Mouse (Mus musculus) liver, embryonic 14.5 days (tissue): ENCODE measurements around the gene Olfr1453. TPM values are rescaled to one million over a fixed set of nuclear protein-coding genes. Genes with fewer than 3 reads are reported as not detected.
"Not testable (repeated sequence)": the region's sequence is repeated elsewhere in the genome, so short reads cannot be mapped to it uniquely, and the experiment has no call there.

Source experiments
- ATAC-seq: fragments of 200-750 bp; cut with Nextera tagmentation; 2 replicates; pipeline ENCODE4 v1.8.0; 2017; ENCODE audit warnings: moderate number of reproducible peaks, mild to moderate bottlenecking, moderate library complexity; ENCODE audit not compliant: insufficient read depth
- DNase-seq, 3 experiments: peaks; one replicate each; pipeline ENCODE4 v3.0.0-alpha.2; 2012 to 2013; ENCODE audit warnings: low read depth in 3 of 3, low spot score in 3 of 3
- H3K27ac ChIP-seq: fragments of 300-500 bp; sonication (generic); 2 replicates; pipeline ENCODE4 v1.5.1; 2014; ENCODE audit warnings: moderate library complexity, mild to moderate bottlenecking, control low read depth, inconsistent platforms
- H3K27me3 ChIP-seq: fragments of 300-500 bp; sonication (generic); 2 replicates; pipeline ENCODE4 v1.6.1; 2014; ENCODE audit warnings: mild to moderate bottlenecking, low read length, moderate library complexity; ENCODE audit not compliant: control insufficient read depth, insufficient read depth
- H3K36me3 ChIP-seq: fragments of 300-500 bp; sonication (generic); replicated peaks from 2 replicates; pipeline ENCODE4 v1.6.1; 2014; ENCODE audit warnings: low read depth; ENCODE audit not compliant: control insufficient read depth, insufficient read depth
- H3K4me1 ChIP-seq, 2 experiments: fragments of 200-500 bp in 1 of 2; fragments of 300-500 bp in 1 of 2; sonication (generic) in 1 of 2; replicated peaks; 2 replicates each; pipeline ENCODE4 v1.6.1; 2012 to 2014; ENCODE audit warnings: antibody characterized with exemption in 1 of 2, inconsistent platforms in 1 of 2, low read length in 1 of 2; ENCODE audit not compliant: control insufficient read depth in 2 of 2, insufficient read depth in 2 of 2
- H3K4me2 ChIP-seq: fragments of 300-500 bp; sonication (generic); 2 replicates; pipeline ENCODE4 v1.6.1; 2014; ENCODE audit warnings: low read depth, mild to moderate bottlenecking, control low read depth, moderate library complexity
- H3K4me3 ChIP-seq, 2 experiments: fragments of 200-500 bp in 1 of 2; fragments of 300-500 bp in 1 of 2; sonication (generic) in 1 of 2; 2 replicates each; pipeline ENCODE4 v1.5.1; 2012 to 2014; ENCODE audit warnings: low read depth in 2 of 2, low read length in 2 of 2, mild to moderate bottlenecking in 2 of 2, control low read depth in 1 of 2, inconsistent platforms in 1 of 2, moderate library complexity in 1 of 2; ENCODE audit not compliant: insufficient read depth in 1 of 2
- H3K9ac ChIP-seq: fragments of 300-500 bp; sonication (generic); replicated peaks from 2 replicates; pipeline ENCODE4 v1.6.1; 2014; ENCODE audit warnings: mild to moderate bottlenecking, control low read depth, moderate library complexity
- H3K9me3 ChIP-seq: fragments of 300-500 bp; sonication (generic); 2 replicates; pipeline ENCODE4 v1.6.1; 2016; ENCODE audit warnings: low read length, mixed read lengths; ENCODE audit not compliant: control insufficient read depth
- CTCF ChIP-seq: IDR thresholded peaks from 2 replicates; pipeline ENCODE4 v1.5.1; 2016; ENCODE audit warnings: antibody characterized with exemption, low read depth, control low read depth
- EP300 ChIP-seq: IDR thresholded peaks from 2 replicates; pipeline ENCODE4 v1.6.1; 2016; ENCODE audit warnings: antibody characterized with exemption, low read depth
- WGBS: fragments of 180-500 bp; shearing (Covaris S2); extraction: QIAGEN DNeasy Blood & Tissue Kit; methylation state at CpG from one replicate; pipeline ENCODE4 v1.1.7; 2014; ENCODE audit not compliant: insufficient replicate concordance; 5-methylcytosine and 5-hydroxymethylcytosine counted together
- polyA plus RNA-seq, 2 experiments: library from polyadenylated mRNA; depleted of rRNA in 1 of 2; stranded (reverse) in 1 of 2; unstranded in 1 of 2; fragments of >200 nt; fragmentation: Nextera tagmentation in 1 of 2; extraction: Ambion mirVana in 1 of 2; gene quantifications; 2 replicates each; pipeline versions ENCODE4 v1.2.1 to v1.2.3; 2012 to 2014

The Olfr1453 gene
- polyA plus RNA-seq (2012; rRNA removed) (not detected in 2 replicates), polyA plus RNA-seq (2014; fragmentation: Nextera tagmentation; extraction: Ambion mirVana) (not detected in 2 replicates)

DNA sequence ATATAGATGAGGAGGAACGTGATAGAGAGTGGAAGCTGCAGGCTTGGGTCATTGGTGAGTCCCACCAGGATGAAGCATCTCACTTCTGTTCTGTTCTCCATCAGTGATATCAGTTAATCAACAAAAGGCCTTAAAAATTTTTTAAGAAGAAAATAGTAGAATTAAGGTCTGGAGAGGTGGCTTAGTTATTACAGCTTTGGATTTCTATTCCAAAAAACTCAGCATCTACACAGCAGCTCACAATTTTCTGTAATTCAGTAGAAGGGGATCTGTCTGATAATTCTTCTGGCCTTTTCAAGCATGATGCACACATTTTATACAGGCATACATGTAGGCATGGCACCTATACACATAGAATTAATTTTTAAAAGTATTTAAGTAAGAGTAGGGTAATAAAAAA, at the start of gene Olfr1453:
Gene Olfr1453, minus strand, starts transcription at position 101 of the 400 bp plus-strand sequence.
- Histone ChIP-seq H3K36me3 (no peaks in the 10 kb centered on the region), H3K9me3 (no peaks in the 10 kb centered on the region), H3K4me3 (no peak within 1 kb of the TSS), H3K27ac (no peak within 1 kb of the TSS), H3K27me3 (no peaks in the 10 kb centered on the region), H3K4me1 (no peaks in the 10 kb centered on the region), H3K9ac (no peak within 1 kb of the TSS), H3K4me2 (no peak within 1 kb of the TSS)
- TF ChIP-seq EP300 (no peak), CTCF (no peak)
- ATAC-seq (no peak), DNase-seq (no peak)
- WGBS = 27% methylated on average over 1 of the region's 1 CpGs

DNA sequence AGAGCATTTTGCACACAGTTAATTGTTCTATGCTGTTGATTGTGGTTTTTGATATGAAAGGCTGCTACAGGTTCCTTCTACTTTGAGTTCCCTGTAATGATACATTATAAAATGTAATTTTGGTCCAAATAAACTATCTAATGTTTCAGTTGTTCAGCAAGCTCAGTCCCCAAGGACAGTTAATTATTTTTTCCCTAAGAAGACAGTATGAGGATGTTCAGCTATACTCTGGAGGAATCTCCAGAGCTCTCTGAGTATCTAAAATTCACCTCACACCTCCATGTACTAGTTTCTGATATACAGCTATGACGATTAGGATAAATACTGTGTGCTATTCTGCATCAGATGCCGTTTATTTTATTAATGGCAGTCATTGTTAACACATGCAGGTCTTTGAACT, 32.2 kb upstream of the Olfr1453 start, which contains the start of gene Olfr1454:
Gene Olfr1454, plus strand, starts transcription at position 301 of the 400 bp plus-strand sequence.
- H3K9me3 ChIP-seq = no peaks in the 10 kb centered on the region
- no peak for TF ChIP-seq EP300
- no peak for TF ChIP-seq CTCF
- H3K4me1 ChIP-seq = no peaks in the 10 kb centered on the region
- DNase-seq (no peak), ATAC-seq (no peak)
- H3K27me3 ChIP-seq = no peaks in the 10 kb centered on the region
- H3K36me3 ChIP-seq = no peaks in the 10 kb centered on the region
- H3K4me3 ChIP-seq = no peak within 1 kb of the TSS
- H3K4me2 ChIP-seq = no peak within 1 kb of the TSS
- H3K27ac ChIP-seq = no peak within 1 kb of the TSS
- WGBS = 53% methylated on average over 2 of the region's 2 CpGs
- H3K9ac ChIP-seq = no peak within 1 kb of the TSS

DNA sequence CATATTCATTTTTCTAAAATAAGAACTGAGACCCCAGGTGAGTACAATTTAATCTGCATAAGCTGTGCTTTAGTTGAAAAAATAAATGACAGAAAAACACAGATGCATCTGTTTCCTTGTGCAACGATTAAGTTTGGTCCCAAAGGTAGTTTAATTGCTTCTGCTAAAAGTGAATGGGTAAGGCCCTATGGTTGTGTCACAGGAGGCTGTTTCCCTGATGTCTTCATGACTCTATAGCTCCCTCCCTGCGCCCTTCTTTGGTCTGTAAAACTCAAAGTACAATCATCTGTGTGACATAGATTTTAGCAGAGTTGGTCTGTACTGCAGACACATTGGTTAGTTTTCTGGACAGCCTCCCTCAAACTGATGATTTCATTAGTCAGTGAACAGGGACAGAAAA, 33.4 kb downstream of the Olfr1453 start, which contains the start of gene Olfr1451:
Gene Olfr1451, plus strand, starts transcription at position 301 of the 400 bp plus-strand sequence.
- H3K27ac ChIP-seq = no peak within 1 kb of the TSS
- no peak within 1 kb of the TSS for H3K4me2 ChIP-seq
- H3K9me3 ChIP-seq = no peaks in the 10 kb centered on the region
- ATAC-seq = no peak
- H3K4me1 ChIP-seq = no peaks in the 10 kb centered on the region
- H3K27me3 ChIP-seq = no peaks in the 10 kb centered on the region
- no peaks in the 10 kb centered on the region for H3K36me3 ChIP-seq
- no peak within 1 kb of the TSS for H3K4me3 ChIP-seq
- TF ChIP-seq CTCF (no peak), EP300 (no peak)
- no peak within 1 kb of the TSS for H3K9ac ChIP-seq
- no peak for DNase-seq
- WGBS = 43% methylated on average over 2 of the region's 2 CpGs

DNA sequence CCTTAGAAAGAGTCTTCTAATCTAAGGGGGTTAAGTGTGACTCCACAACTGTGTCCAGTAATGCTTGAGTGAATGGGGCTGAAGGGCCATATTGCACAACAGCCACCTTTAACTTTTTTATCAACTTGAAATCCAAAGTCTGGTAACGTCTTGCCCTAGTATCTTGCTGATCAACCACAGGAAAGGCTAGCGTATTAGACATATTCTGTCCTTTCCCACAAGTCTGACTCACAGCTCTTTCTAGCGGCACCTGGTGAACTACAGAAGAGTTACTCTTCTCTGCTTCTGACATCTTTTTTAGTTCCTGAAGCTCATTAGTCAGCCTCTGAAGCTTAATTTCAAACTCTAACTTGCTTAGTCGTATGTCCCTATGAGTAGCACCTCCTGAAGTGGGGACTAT, 35.8 kb downstream of the Olfr1453 start:
- H3K4me2 ChIP-seq, H3K27ac ChIP-seq, H3K4me3 ChIP-seq, H3K9me3 ChIP-seq, ATAC-seq, H3K36me3 ChIP-seq, H3K9ac ChIP-seq, DNase-seq, H3K27me3 ChIP-seq, H3K4me1 ChIP-seq: not testable (repeated sequence)
- WGBS = 71% methylated on average over 4 of the region's 4 CpGs

Other genes with a start within 250 kb of the Olfr1453 start
- gene Zfp91, start 232.2 kb downstream of the Olfr1453 start, polyA plus RNA-seq (2012; rRNA removed) = 9.7 and 13.5 TPM in 2 replicates
- 4.8 and 5.2 TPM in 2 replicates for gene Zfp91, start 232.2 kb downstream of the Olfr1453 start, polyA plus RNA-seq (2014; fragmentation: Nextera tagmentation; extraction: Ambion mirVana)
- gene Lpxn, start 232.1 kb downstream of the Olfr1453 start, polyA plus RNA-seq (2012; rRNA removed) = 1.3 and 1.5 TPM in 2 replicates
- gene Lpxn, start 232.1 kb downstream of the Olfr1453 start, polyA plus RNA-seq (2014; fragmentation: Nextera tagmentation; extraction: Ambion mirVana) = 2.2 and 2.7 TPM in 2 replicates
- gene Gm5244, start 181.6 kb downstream of the Olfr1453 start, polyA plus RNA-seq (2012; rRNA removed) = not detected in 2 replicates
- gene Gm5244, start 181.6 kb downstream of the Olfr1453 start, polyA plus RNA-seq (2014; fragmentation: Nextera tagmentation; extraction: Ambion mirVana) = not detected in 2 replicates
- not detected in 2 replicates for gene Olfr1444, start 171.0 kb downstream of the Olfr1453 start, polyA plus RNA-seq (2012; rRNA removed)
- gene Olfr1444, start 171.0 kb downstream of the Olfr1453 start, polyA plus RNA-seq (2014; fragmentation: Nextera tagmentation; extraction: Ambion mirVana) = not detected in 2 replicates
- not detected in 2 replicates for gene Olfr1445, start 144.5 kb downstream of the Olfr1453 start, polyA plus RNA-seq (2012; rRNA removed)
- gene Olfr1445, start 144.5 kb downstream of the Olfr1453 start, polyA plus RNA-seq (2014; fragmentation: Nextera tagmentation; extraction: Ambion mirVana) = not detected in 2 replicates
- gene Olfr1446, start 134.8 kb downstream of the Olfr1453 start, polyA plus RNA-seq (2012; rRNA removed) = not detected in 2 replicates
- gene Olfr1446, start 134.8 kb downstream of the Olfr1453 start, polyA plus RNA-seq (2014; fragmentation: Nextera tagmentation; extraction: Ambion mirVana) = not detected in 2 replicates
- gene Olfr1447, start 124.6 kb downstream of the Olfr1453 start, polyA plus RNA-seq (2012; rRNA removed) = not detected in 2 replicates
- gene Olfr1447, start 124.6 kb downstream of the Olfr1453 start, polyA plus RNA-seq (2014; fragmentation: Nextera tagmentation; extraction: Ambion mirVana) = not detected in 2 replicates
- gene Olfr1448, start 103.9 kb downstream of the Olfr1453 start, polyA plus RNA-seq (2012; rRNA removed) = not detected in 2 replicates
- gene Olfr1448, start 103.9 kb downstream of the Olfr1453 start, polyA plus RNA-seq (2014; fragmentation: Nextera tagmentation; extraction: Ambion mirVana) = not detected in 2 replicates
- not detected in 2 replicates for gene Olfr1449, start 97.5 kb downstream of the Olfr1453 start, polyA plus RNA-seq (2012; rRNA removed)
- not detected in 2 replicates for gene Olfr1449, start 97.5 kb downstream of the Olfr1453 start, polyA plus RNA-seq (2014; fragmentation: Nextera tagmentation; extraction: Ambion mirVana)
- gene Olfr1450, start 78.1 kb downstream of the Olfr1453 start, polyA plus RNA-seq (2012; rRNA removed) = not detected in 2 replicates
- gene Olfr1450, start 78.1 kb downstream of the Olfr1453 start, polyA plus RNA-seq (2014; fragmentation: Nextera tagmentation; extraction: Ambion mirVana) = not detected in 2 replicates
- gene Olfr1451, start 33.3 kb downstream of the Olfr1453 start, polyA plus RNA-seq (2012; rRNA removed) = not detected in 2 replicates
- not detected in 2 replicates for gene Olfr1451, start 33.3 kb downstream of the Olfr1453 start, polyA plus RNA-seq (2014; fragmentation: Nextera tagmentation; extraction: Ambion mirVana)
- not detected in 2 replicates for gene Olfr1454, start 32.3 kb upstream of the Olfr1453 start, polyA plus RNA-seq (2012; rRNA removed)
- gene Olfr1454, start 32.3 kb upstream of the Olfr1453 start, polyA plus RNA-seq (2014; fragmentation: Nextera tagmentation; extraction: Ambion mirVana) = not detected in 2 replicates
- not detected in 2 replicates for gene Olfr1457, start 69.6 kb upstream of the Olfr1453 start, polyA plus RNA-seq (2012; rRNA removed)
- gene Olfr1457, start 69.6 kb upstream of the Olfr1453 start, polyA plus RNA-seq (2014; fragmentation: Nextera tagmentation; extraction: Ambion mirVana) = not detected in 2 replicates
- gene Olfr1458, start 78.4 kb upstream of the Olfr1453 start, polyA plus RNA-seq (2012; rRNA removed) = not detected in 2 replicates
- not detected in 2 replicates for gene Olfr1458, start 78.4 kb upstream of the Olfr1453 start, polyA plus RNA-seq (2014; fragmentation: Nextera tagmentation; extraction: Ambion mirVana)
- not detected in 2 replicates for gene Olfr1459, start 121.2 kb upstream of the Olfr1453 start, polyA plus RNA-seq (2012; rRNA removed)
- gene Olfr1459, start 121.2 kb upstream of the Olfr1453 start, polyA plus RNA-seq (2014; fragmentation: Nextera tagmentation; extraction: Ambion mirVana) = not detected in 2 replicates
- gene Olfr1461, start 134.7 kb upstream of the Olfr1453 start, polyA plus RNA-seq (2012; rRNA removed) = not detected in 2 replicates
- gene Olfr1461, start 134.7 kb upstream of the Olfr1453 start, polyA plus RNA-seq (2014; fragmentation: Nextera tagmentation; extraction: Ambion mirVana) = not detected in 2 replicates
- gene Olfr1462, start 157.4 kb upstream of the Olfr1453 start, polyA plus RNA-seq (2012; rRNA removed) = not detected in 2 replicates
- not detected in 2 replicates for gene Olfr1462, start 157.4 kb upstream of the Olfr1453 start, polyA plus RNA-seq (2014; fragmentation: Nextera tagmentation; extraction: Ambion mirVana)
- not detected in 2 replicates for gene Olfr1463, start 203.0 kb upstream of the Olfr1453 start, polyA plus RNA-seq (2012; rRNA removed)
- not detected in 2 replicates for gene Olfr1463, start 203.0 kb upstream of the Olfr1453 start, polyA plus RNA-seq (2014; fragmentation: Nextera tagmentation; extraction: Ambion mirVana)